Mouse (Mus musculus): Measurements from ENCODE around the gene Mpp1.
"Not testable (repeated sequence)": the region's sequence is repeated elsewhere in the genome, so short reads cannot be mapped to it uniquely, and the experiment has no call there.

Mpp1 gene

DNA sequence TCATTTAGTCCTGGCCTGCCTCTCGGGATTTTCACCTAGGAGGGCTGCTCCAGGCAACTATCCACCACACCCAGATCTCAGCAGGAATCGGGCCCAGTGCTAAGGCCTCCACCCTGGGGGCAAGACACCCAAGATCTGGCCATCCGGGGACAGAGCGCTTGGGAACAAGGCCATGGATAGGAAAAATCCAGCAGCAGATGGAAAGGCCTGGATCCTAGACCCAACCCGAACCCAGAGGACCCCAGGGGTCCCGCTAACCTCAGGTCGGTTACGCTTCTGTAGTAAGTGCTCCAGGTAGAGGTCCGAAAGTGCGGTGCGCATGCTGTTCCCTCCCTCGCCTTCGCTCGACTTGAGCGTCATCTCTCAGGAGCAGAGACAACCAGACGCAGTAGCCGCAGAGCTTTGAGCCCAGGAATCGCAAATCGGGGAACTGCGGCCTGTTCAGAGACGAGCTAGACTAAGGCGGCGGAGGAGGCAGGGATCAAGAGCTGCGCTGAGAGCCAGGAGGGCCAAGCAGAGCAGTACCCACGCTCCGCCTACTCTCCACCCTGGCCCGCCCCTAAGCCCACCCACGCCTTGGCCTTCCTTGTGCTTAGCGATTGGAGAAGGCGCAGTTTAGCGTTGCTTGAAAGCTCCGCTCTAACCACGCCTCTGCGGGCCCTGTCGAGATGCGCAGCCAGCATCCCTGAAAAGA is at the start of gene Mpp1:
Gene Mpp1 (minus strand): TSS at position 550 of the 694 bp plus-strand sequence.
- peak; percentile 99 for DNase-seq

GRCm38 (mm10) chrX:75163670-75164069 is 32.9 kb upstream of the Mpp1 start, which contains the start of gene Smim9:
TSS of gene Smim9 (minus strand) at chrX:75163770.
- DNase-seq = no peak

- peak; percentile 97 for DNase-seq
Observed at GRCm38 (mm10) chrX:75155576-75156243, 24.9 kb upstream of the Mpp1 start.

DNA sequence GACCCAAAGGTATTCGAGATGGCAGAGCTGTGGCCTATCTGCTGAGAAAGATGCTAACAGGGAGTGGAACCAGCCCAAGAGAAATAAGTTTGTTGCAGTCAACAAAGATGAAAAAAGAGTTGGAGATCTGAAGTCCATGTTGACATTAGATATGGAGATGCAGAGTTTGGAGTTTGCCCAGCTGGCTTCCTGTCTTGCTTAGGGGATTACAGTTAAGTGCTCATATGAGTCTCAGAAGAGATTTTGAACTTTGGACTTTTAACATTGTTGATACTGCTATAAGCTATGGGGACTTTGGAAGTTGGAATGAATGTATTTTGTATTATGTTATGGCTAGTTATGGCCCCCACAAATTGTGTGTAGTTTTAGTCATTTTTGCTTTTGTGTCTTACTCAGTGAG is 21.4 kb upstream of the Mpp1 start:
- DNase-seq = peak; percentile 44

DNA sequence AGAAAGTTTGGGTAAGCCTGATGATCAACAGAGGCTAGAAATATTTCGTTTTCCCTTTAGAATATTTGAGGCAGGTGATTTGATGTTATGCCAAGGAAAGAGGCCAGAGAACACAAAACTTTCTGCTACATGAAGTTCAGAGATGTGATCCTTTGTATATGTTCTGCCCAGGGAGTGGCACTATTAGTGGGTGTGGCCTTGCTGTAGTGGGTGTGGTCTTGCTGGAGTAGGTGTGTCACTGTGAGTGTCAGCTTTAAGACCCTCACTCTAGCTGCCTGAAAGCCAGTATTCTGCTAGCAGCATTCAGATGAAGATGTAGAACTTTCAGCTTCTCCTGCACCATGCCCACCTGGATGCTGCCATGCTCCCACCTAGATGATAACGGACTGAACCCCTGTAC is 19.5 kb upstream of the Mpp1 start:
- peak; percentile 40 for DNase-seq

GRCm38 (mm10) chrX:75148414-75148813 is 17.6 kb upstream of the Mpp1 start:
- no peak for DNase-seq

- DNase-seq = not testable (repeated sequence)
Observed at GRCm38 (mm10) chrX:75143124-75143555, 12.3 kb upstream of the Mpp1 start.

DNA sequence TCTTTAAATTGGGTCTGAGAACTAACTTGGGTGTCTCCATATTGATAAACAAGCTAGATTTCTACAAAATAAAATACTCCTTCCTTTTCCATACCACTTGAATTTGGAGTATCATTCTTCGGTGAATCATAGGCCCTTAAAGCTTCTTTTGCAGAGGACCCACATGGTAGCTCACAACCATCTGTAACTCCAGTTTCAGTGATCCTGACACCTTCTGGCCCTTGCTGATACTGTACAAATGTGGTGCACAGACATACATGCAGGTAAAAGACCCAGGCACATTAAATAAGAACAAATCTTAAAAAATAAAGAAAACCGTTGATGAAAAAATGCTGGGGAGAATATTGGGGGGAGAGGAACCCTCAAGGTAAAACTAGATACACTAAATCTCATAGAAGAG is 7.4 kb upstream of the Mpp1 start:
- no peak for DNase-seq

DNA sequence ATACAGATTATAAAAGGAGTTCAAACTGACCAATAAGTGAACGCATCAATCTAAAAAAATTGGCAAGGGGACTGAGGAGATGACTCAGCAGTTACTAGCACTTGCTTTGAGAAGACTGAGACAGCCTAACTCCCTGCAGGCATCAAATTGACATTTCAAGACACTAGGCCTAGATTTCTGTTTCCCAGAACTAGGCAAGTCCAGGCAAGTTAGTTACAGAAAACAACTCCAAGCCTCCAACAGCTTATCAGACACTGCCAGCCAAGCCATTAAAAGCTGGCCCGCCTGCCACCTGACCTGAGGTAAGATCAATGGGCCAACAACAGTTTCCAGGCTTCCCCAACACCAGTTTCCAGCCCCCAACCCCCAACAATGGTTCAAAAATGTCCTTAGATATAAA is 6.9 kb upstream of the Mpp1 start:
- DNase-seq = no peak

DNA sequence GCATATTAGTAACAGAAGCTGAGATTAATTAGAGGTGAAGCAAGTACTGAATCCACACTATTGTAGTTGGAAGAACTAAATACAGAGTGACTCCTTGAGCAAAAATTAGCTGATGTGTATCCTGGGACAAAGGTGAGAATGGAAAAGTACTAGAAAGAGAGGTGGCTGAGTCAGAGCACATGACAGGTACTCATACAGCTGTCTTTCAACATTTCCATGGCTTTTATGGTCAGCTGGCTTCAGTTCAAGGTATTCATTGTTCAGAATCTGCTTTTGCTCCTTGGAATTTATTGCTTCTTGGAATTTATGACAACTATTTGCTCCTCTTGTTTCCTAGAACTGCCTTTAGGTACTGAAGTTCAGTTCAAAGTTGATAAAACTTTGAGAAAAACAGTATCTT is 6.1 kb upstream of the Mpp1 start:
- DNase-seq = no peak

- peak; percentile 71 for DNase-seq
Observed at GRCm38 (mm10) chrX:75129474-75129873, 1.3 kb downstream of the Mpp1 start.

GRCm38 (mm10) chrX:75128333-75128980 is 2.4 kb downstream of the Mpp1 start:
- DNase-seq = peak; percentile 94

- DNase-seq = no peak
Observed at GRCm38 (mm10) chrX:75126893-75127292, 3.9 kb downstream of the Mpp1 start.

DNA sequence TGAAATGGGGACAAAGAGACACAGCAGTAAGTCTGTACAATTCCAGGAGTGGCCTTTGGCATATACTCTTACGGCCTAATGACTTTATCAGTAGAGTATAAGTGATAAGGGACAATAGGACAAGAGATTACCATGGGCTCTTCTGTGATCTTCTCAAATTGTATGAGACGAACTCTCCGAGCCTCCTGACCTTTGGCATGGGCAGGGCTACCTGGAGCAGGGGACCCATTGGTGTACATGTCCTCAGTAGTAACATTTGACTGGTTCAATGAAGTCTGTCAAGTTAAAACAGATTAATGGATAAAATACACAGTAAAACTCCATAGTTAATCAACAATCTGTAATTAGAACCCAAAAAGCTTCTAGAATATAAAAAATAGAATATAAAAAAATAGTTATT is 5.2 kb downstream of the Mpp1 start:
- no peak for DNase-seq

GRCm38 (mm10) chrX:75115550-75115949 is 15.3 kb downstream of the Mpp1 start:
- DNase-seq = no peak

DNA sequence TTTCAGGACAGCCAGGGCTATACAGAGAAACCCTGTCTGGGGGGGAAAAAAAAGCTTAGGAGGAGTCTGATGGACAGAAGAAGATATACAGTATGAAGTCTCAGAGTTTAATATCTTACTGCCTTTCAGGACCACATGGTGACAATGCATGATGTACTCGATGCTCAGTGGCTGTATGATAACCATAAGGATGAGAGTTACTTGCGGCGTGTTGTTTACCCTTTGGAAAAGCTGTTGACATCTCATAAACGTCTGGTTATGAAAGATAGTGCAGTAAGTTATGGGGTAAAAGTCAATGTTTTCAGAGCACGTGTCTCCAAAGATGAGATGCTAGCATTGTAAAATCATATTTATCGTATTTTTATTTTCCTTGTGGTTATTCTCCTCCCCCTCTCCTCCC is 28.5 kb downstream of the Mpp1 start:
- no peak for DNase-seq

DNA sequence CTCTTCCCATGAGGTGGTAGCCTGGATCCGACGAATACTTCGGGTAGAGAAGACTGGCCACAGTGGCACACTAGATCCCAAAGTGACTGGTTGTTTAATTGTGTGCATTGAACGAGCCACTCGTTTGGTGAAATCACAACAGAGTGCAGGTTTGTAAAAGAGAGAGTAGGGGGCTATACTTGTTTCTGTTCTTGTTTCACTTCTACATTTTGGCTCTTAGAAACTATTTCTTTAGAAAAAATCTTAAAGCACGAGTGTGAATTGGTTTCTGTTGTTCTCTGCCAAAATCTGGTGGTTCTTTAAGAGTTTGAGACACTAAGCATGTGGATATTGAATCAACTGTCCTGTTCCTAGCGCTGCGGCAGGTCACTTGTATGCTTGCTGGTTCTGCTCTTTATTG is 32.0 kb downstream of the Mpp1 start:
- DNase-seq = no peak

DNA sequence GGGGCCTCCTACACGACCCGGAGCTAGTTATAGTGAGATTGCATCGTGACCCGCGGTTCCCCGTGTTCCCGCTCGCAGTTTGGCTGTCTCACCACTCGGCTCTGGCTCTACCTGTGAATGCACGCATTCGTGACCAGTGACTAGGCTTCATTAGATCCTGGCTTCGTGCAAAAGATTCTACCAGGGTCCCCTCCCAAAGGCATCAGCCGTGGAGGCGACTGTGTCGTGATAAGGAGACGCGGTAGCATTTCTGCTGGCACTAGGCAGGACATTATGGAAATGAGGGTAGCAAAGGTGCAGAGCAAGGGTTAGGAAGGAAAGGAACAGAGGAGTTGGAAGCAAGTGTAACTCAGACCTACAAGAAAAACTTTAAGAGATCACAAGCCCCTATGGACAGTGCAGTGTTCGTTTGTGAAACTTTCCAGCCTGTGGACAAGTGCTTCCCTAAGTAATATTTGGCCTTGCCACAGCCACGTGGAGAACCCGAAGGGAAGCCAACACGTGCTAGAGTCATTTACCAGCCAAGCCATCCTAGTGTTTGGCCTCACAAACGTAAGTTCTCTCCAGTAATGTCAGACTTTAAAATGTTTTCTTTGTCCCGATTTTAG is 34.5 kb downstream of the Mpp1 start:
- no peak for DNase-seq

- peak; percentile 100 for DNase-seq
Observed at GRCm38 (mm10) chrX:75095369-75096162, 35.2 kb downstream of the Mpp1 start, which contains the start of gene Dkc1. TSS of gene Dkc1 (plus strand) at chrX:75095854.

DNA sequence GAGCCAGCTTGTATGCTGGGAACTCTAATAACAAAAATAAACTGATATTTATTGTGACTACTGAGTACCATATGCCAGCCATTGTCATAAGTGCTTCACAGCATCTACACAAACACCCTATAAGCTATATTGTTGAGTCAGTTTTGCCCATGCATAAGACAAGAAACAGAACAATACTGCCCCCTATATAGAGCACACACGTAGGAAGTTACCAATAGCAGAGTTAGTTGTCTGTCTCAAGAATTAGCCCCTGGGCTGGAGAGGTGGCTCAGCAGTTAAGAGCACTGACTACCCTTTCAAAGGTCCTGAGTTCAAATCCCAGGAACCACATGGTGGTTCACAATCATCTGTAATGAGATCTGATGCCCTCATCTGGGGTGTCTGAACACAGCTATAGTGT is 45.2 kb downstream of the Mpp1 start:
- DNase-seq = no peak

- peak; percentile 98 for DNase-seq
Observed at GRCm38 (mm10) chrX:75084774-75085508, 45.9 kb downstream of the Mpp1 start, which contains the start of gene Gab3. TSS of gene Gab3 (minus strand) at chrX:75085458.
